Mouse (Mus musculus): ENCODE measurements around the gene Ugt1a8.

DNA sequence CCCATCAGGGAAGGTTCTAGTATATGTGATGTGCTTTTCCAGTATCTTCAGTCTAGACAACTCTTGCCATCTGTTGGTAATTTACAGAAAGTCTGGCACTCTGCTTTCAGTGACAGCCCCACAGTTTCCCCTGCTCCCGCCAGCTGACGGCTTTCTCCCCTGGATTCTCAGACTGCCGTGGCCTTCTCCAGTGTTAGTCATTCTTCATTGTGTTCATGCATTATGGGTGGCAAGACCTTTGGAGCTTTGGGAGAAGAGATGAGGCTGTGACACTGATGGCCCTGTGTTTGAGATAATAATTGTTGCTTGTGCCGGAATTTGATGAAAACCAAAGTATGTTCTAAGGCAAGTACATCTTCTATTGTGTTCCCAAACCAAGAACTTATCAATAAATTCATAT, 131.0 kb downstream of the Ugt1a8 start:
- no peak for TF ChIP-seq CTCF (IDR thresholded peaks at IDR 0.05 in 2 of 3, conservative IDR thresholded peaks at IDR 0.05 in 1 of 3; ENCODE audit: control insufficient read depth in 1 of 3, insufficient read depth in 1 of 3, low read depth in 2 of 3, low read length in 3 of 3, poor library complexity in 1 of 3, severe bottlenecking in 1 of 3)
- no peak for TF ChIP-seq ZNF384 (IDR thresholded peaks at IDR 0.05; ENCODE audit: low read depth, low read length)
- TF ChIP-seq KAT2A (conservative IDR thresholded peaks at IDR 0.05; ENCODE audit: low read depth, low read length): no peak
- TF ChIP-seq SMC3 (IDR thresholded peaks at IDR 0.05; ENCODE audit: low read depth, low read length): no peak
- no peak for TF ChIP-seq E2F4 (IDR thresholded peaks at IDR 0.05; ENCODE audit: borderline replicate concordance, low read depth, low read length)
- no peak for TF ChIP-seq RAD21 (IDR thresholded peaks at IDR 0.05; ENCODE audit: low read depth, low read length)
- no peak for TF ChIP-seq USF2 (IDR thresholded peaks at IDR 0.05; ENCODE audit: borderline replicate concordance in 1 of 2, insufficient read depth in 1 of 2, low read depth in 1 of 2, low read length in 2 of 2)

Measured in MEL (cell line).